Mouse (Mus musculus): ENCODE results near the gene Zkscan6.

- no peak for TF ChIP-seq CTCF (IDR thresholded peaks at IDR 0.05)
- TF ChIP-seq EP300 (IDR thresholded peaks at IDR 0.05) = no peak
Measured at GRCm38 (mm10) chr11:65787421-65788151, 19.4 kb upstream of the Zkscan6 start.

All from lung, postnatal 0 days (tissue).